Mouse (Mus musculus): ENCODE measurements around the gene Adamts9.

DNA sequence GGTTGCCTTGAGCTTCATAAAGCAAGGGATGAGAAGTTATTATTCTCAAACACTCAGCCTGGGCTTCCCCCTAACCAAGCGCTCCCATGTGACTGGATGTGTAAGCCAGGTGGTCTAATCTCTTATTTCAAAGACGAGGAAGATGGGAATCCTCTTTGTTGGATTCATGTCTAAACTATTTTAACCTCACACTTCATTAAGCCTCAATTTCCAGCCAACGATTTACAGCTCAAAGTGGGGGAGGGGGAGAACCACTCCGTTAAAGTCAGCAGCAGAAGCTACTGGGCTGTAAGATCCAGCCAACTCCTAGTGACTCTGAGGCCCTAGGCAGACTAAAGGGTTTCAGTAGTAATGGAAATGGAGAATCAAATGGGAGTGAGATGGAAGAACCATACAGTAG, 71.5 kb downstream of the Adamts9 start:
- no peak for TF ChIP-seq CTCF (IDR thresholded peaks at IDR 0.05; ENCODE audit: low read depth)
- no peak for TF ChIP-seq EP300 (IDR thresholded peaks at IDR 0.05; ENCODE audit: low read depth)

Data from heart, postnatal 0 days (tissue).